Mouse (Mus musculus): ENCODE results near the gene Gm36864.
"Not testable (repeated sequence)": the region's sequence is repeated elsewhere in the genome, so short reads cannot be mapped to it uniquely, and the experiment has no call there.

Gm36864 gene

GRCm38 (mm10) chr7:44235909-44236308, at the start of gene Gm36864:
Gene Gm36864 (plus strand): TSS chr7:44236177.
- DNase-seq (ENCODE audit: low read depth, low spot score), result no peak

DNA sequence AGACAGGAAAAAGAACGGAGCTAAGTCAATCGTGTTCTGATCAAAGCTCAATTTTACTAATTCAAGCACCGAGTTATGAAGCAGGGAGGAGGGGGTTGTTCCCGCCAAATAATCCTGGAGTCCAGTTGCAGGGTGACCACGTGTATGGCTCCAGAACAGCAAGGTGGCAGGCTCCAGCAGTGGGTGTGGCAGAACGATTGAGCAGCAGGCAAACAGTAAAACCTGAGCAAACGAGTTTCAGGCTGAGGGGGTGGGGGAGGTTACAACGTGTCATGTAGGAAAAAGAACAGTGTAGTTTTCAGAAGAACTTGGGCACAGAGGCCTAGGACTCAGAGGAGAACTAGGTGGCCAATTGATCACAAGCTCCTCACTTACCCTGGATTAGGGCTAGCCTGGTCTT, 49.5 kb upstream of the Gm36864 start:
- not testable (repeated sequence) for DNase-seq (ENCODE audit: low read depth, low spot score)

DNA sequence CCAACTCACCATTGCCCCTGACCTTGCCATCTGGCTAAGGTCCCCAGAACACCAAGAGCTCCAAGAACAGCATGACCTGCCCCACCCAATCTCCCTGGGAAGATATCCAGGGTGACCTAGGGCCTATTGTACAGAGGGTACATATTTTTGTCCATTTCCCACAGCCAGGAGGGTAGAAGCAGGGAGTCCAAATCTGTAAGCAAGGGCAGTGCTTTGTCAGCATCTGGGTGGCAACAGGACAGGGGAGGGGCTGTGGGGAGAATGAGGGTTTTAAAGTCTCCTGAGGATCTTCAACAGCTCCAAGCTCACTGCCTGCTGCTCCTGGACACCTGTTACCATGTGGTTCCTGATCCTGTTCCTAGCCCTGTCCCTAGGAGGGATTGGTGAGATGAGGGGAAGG, 48.0 kb upstream of the Gm36864 start, which contains the start of gene Klk1b24:
TSS of gene Klk1b24 (plus strand) at position 301 of the 400 bp plus-strand sequence.
- DNase-seq (ENCODE audit: low read depth, low spot score), result not testable (repeated sequence)

GRCm38 (mm10) chr7:44193466-44193865, 42.5 kb upstream of the Gm36864 start:
- DNase-seq (ENCODE audit: low read depth, low spot score), result not testable (repeated sequence)

- DNase-seq (ENCODE audit: low read depth, low spot score), result no peak
Measured at GRCm38 (mm10) chr7:44197891-44198290, 38.1 kb upstream of the Gm36864 start, which contains the start of gene Klk1b3. Gene Klk1b3 (plus strand): TSS chr7:44198191.

- DNase-seq (ENCODE audit: low read depth, low spot score), result not testable (repeated sequence)
Measured at GRCm38 (mm10) chr7:44207135-44207534, 28.8 kb upstream of the Gm36864 start, which contains the start of gene Klk1b4. Gene Klk1b4 (plus strand): TSS chr7:44207435.

GRCm38 (mm10) chr7:44208307-44208706, 27.7 kb upstream of the Gm36864 start:
- no peak for DNase-seq (ENCODE audit: low read depth, low spot score)

GRCm38 (mm10) chr7:44215645-44216044, 20.3 kb upstream of the Gm36864 start, which contains the start of gene Klk1b5:
Gene Klk1b5 (plus strand): TSS chr7:44215945.
- DNase-seq (ENCODE audit: low read depth, low spot score), result no peak

- DNase-seq (ENCODE audit: low read depth, low spot score), result not testable (repeated sequence)
Measured at GRCm38 (mm10) chr7:44221601-44222000, 14.4 kb upstream of the Gm36864 start.

DNA sequence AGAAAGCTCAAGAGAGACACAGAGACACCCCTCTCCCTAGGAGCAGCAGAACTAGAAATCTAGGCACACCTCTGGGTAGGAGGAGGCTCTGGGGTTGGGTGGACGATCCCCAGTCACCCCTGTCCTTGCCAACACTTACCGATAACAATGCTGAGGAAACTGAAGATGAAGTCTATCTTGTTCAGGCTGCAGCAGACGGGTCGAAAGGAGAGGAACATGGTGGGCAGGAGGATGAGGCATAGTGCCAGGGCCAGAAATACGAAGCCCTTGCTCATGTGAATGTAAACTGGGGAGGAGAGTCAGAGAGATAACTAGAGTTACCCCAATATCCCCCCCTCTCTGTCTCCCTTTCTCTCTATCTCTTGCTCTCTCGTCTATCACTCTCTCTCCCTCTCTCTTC, 13.6 kb upstream of the Gm36864 start:
- not testable (repeated sequence) for DNase-seq (ENCODE audit: low read depth, low spot score)

- no peak for DNase-seq (ENCODE audit: low read depth, low spot score)
Measured at GRCm38 (mm10) chr7:44225076-44225475, 10.9 kb upstream of the Gm36864 start, which contains the start of gene Klk1. Gene Klk1 (plus strand): TSS chr7:44225360.

GRCm38 (mm10) chr7:44239913-44240312, 3.9 kb downstream of the Gm36864 start:
- no peak for DNase-seq (ENCODE audit: low read depth, low spot score)

GRCm38 (mm10) chr7:44240712-44241111, 4.7 kb downstream of the Gm36864 start:
- no peak for DNase-seq (ENCODE audit: low read depth, low spot score)

GRCm38 (mm10) chr7:44241163-44241562, 5.2 kb downstream of the Gm36864 start:
- no peak for DNase-seq (ENCODE audit: low read depth, low spot score)

GRCm38 (mm10) chr7:44244080-44244479, 8.1 kb downstream of the Gm36864 start:
- DNase-seq (ENCODE audit: low read depth, low spot score), result no peak

DNA sequence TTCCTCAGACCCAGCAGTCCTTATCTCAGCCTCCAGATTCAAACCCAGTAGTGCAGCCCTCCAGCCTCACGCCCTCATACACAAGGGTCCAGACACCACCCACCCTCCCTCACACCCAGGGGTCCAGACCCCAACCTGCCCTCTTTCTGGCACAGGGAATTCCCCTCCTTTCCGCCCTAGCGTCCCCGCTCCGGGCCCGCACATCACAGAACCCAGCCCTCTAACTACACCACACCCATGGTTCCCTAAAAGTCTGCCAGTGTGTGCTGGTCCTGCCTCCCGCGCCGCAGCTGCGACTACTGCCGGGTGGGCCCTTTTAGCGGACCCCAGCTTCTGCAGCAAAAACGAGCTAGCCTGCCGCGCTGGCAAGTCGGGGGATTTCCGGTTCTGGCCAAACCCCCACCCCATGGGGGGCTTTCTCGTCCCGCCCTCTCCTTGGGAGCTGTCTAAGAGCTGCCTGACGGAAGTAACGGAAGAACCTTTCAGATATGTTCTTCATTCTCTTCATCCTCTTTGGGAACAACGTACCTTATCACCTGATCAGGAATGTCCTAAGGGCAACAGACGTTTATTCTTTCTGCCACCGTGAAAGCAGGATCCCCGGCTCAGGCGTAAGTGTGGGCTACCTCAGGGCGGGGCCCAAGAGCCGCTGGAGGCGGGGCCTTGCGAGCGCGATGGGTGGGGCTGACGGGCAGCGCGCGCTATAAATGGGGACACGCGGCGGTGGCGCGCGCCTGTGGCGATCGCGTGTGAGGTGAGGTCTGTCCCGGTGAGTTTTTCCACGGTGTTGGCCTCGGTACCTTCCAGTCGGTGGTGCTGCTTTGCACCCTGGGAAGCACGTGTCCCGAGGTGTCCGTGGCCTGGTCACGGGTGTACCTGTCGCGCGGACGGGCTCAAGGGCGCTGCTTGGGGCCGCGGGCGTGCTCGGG, 10.3 kb downstream of the Gm36864 start, which contains the start of the genes 1700028J19Rik and 2410002F23Rik:
TSS of gene 1700028J19Rik (minus strand) at position 641 of the 929 bp plus-strand sequence.
TSS of gene 2410002F23Rik (plus strand) at position 668 of the 929 bp plus-strand sequence.
- DNase-seq (ENCODE audit: low read depth, low spot score), result peak; percentile 82

DNA sequence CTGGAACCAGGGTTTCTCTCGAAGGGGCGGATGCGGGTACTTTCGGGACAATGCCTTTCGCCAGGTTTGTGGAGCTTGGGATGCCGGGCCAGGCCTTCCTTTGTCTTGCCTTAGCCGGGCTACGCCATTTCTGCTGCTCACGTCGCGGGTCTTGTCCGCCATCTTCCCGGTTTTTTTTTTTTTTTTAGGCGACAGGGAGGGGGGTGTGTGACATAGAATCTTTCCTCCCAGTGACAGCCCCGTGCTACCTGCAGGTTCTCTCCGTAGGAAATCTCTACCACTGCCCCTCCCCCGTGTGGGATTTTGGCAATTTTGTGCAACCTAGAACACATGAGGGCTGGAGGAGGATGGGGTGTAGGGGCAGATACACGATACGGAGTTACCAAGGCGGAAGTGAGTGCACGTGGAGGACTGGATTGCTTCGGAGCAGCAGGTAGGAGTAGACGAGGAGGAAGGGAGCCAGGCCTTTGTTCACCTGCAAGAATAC, 11.1 kb downstream of the Gm36864 start:
- peak; percentile 48 for DNase-seq (ENCODE audit: low read depth, low spot score)

DNA sequence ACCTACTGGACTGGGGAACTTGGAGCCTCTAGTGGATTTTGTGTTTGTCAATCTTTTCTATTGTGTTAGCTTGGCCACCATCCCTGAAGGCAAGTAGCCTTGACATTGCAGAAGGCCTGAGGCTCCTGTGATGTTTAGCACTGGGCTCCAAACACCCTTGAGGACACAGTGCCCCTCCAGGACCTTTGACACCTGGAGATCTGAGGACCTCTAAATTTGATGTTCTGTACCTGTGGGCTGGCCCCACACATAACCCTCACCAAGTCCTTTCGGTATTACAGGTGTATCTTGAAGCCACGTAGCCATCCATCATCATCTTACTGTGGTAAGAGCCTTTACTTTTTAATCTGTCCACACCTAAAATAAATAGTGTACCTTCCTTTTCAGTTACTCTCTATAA, 12.0 kb downstream of the Gm36864 start:
- DNase-seq (ENCODE audit: low read depth, low spot score), result no peak

- no peak for DNase-seq (ENCODE audit: low read depth, low spot score)
Measured at GRCm38 (mm10) chr7:44249248-44249647, 13.3 kb downstream of the Gm36864 start.

GRCm38 (mm10) chr7:44250732-44251275, 14.8 kb downstream of the Gm36864 start:
- not testable (repeated sequence) for DNase-seq (ENCODE audit: low read depth, low spot score)

DNA sequence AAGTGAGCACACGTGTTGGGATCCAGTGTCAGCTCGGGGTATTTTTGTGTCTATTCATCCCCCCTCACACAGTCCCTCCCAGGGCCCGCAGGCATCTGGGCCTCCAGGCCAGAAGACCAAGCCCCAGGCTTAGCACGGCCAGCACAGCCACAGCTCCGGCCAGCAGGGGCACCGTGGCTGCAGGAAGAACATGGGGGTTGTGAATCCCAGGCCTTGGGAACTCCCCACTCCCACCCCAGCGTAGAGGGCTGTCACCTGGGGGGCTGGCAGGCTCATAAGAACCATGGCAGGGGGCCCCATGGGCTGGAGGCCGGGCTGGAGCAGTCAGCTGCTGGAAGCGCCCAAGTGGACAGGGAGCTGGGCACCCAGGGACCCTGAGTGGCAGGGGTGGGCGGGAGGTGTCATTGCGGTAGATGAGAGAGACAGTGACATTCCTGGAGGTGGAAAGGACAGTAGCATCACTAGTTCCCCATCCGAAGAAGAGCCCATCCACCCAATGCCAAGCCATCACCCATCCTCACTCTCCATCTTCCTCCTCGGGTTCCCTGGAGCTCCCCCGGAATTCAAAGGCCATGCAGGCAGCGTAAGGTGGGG, 17.1 kb downstream of the Gm36864 start:
- DNase-seq (ENCODE audit: low read depth, low spot score), result no peak

GRCm38 (mm10) chr7:44254930-44255329, 19.0 kb downstream of the Gm36864 start:
- DNase-seq (ENCODE audit: low read depth, low spot score), result no peak

Measured in embryo, embryonic 11.5 days (tissue).